Mouse (Mus musculus) embryonic fibroblast, embryonic 13.5 days (primary cell): ENCODE measurements around the gene Atp12a.

Experiments used
- CTCF ChIP-seq: IDR thresholded peaks from 2 replicates; pipeline ENCODE4 v1.5.1; 2011; ENCODE audit warnings: mild to moderate bottlenecking, control low read depth, low read length, moderate library complexity, borderline replicate concordance; ENCODE audit not compliant: insufficient read depth
- POLR2A ChIP-seq: IDR thresholded peaks from 2 replicates; pipeline ENCODE4 v1.6.1; 2011; ENCODE audit warnings: low read depth, mild to moderate bottlenecking, control low read depth, low read length, moderate library complexity

GRCm38 (mm10) chr14:56364711-56365237, at the start of gene Atp12a:
- TF ChIP-seq CTCF = no peak
- TF ChIP-seq POLR2A = no peak
